Mouse (Mus musculus): ENCODE measurements around the gene Slc30a1. TPM values are rescaled to one million over a fixed set of nuclear protein-coding genes. Genes with fewer than 3 reads are reported as not detected.

The Slc30a1 gene
- total RNA-seq, 4 experiments from 2014 or later: 24.2 to 37.1 (median 30.2) TPM

DNA sequence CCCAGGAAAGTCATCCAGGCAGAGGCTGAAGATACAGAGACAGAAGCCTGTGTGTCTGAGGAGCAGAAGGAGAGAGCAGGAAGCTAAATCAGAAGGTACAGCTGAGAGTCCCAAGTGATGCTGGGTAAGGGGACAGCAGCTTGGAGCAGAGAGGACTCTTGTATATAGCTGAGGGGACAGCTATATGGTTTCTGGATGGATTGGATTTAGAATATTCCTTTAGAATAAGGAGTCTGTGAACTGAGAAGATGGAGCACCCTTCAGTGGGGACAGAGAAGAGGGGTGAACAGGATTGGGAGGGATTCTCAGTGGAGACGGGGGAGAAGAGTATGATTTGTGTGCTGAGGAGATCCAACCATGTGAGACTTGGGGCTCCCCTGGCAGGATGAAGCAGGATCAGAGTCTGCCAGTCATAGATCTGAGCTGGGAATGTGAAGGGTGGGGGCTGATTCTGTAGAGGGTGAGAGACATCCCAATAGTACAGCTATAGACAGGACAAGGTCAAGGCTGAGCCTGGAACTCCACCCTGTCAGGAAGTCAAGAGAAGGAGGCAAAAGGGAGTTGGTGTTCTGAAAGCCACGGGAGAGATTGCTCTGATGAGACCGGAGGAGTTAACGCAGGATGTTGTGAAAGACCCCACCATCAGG, 26.5 kb downstream of the Slc30a1 start:
- no peak for DNase-seq (ENCODE audit: low spot score in 2 of 2)

DNA sequence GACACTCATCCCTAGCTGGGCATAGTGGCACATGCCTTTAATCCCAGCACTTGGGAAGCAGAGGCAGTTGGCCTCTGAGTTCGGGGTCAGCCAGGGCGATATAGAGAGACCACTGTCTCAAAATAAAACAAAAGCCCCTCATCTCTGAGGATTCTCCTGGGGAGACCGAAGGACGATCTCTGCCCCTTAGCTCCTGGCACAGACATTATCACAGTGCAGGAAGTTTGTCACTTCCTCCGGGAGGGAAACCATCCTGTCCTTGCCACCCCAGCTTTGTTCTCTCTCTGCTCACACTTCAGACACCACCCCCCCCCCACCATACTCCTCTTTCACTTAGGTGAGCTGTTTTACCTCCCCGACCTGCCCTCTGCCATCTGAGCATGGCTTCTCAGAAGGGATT, 37.1 kb downstream of the Slc30a1 start:
- DNase-seq (ENCODE audit: low spot score in 2 of 2): no peak

DNA sequence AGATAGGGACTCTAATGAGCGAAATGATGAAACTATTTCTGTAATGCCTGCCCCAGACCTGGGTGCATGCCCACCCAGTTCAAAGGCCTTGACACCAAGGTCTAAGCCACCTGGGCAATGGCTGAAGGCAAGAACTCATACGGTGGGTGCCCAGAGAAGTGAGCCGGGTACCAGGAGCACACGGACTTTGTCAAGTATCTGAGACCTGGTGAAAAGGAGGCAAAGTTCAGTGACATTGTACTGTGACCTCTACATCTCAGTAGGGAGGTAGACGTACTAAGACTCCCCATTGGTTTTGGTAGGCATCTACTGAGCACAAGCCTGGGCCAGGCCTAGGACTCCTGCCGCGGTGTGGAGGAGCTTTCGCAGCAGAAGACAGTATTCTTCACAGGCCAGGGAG, 38.8 kb downstream of the Slc30a1 start:
- no peak for DNase-seq (ENCODE audit: low spot score in 2 of 2)

DNA sequence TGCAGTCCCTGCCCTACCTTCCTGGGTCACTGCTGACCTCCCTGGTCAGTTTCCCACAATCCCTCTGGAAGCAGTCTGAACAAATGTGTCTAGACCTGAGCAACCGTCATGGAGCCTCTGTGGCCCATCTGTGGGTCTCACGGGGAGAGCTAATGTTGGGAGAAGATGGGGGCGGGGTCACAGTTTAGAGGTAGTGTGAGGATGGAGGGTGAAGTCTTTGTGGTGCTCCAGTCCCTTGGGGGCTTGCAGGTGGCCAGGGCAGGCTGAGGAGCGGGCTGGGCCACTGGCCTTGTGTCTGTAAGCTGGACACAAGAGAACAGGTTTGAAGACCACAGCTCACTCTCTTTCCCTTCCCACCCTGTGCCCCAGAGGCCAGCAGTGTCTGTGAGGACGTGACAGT, 39.2 kb downstream of the Slc30a1 start:
- no peak for DNase-seq (ENCODE audit: low spot score in 2 of 2)

DNA sequence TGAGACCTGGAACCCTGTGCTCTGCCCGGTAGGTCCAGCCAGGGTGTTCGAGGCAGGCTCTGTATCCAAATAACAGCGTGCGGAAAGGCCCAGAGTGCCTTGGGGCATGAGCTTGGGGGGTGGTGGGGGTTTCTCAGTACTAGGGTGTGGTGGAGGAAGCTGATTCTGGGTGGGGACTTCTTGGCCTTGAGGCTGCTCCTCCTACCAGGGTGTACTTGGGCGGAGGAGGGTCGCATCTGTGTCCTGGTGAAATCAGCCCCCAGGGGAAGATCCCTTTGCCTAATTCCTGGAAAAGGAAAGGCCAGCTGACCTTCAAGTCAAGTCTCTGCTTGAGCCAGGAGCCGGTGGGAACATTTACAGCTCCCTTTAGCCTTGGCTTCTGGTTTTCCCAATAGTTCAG, 39.7 kb downstream of the Slc30a1 start:
- no peak for DNase-seq (ENCODE audit: low spot score in 2 of 2)

DNA sequence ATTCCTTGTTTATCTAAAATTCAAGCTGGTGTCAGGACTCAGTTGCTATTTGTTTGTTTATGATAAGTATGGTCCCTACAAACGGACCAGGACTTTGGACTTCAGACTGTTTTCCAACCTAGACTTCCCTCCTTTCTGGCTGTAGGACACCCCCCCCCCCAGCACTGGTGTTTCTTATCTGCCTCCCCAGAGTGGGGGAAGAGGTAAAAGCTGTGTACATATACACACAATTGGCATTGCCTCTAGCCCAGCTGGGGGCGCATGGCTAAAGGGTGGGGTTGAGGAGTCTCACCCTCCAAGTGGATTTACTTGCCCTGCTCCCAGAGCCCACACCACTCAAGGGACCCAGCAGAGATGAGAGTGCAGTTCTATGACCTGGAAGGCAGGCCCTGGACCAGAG, 40.3 kb downstream of the Slc30a1 start:
- DNase-seq (ENCODE audit: low spot score in 2 of 2): no peak

DNA sequence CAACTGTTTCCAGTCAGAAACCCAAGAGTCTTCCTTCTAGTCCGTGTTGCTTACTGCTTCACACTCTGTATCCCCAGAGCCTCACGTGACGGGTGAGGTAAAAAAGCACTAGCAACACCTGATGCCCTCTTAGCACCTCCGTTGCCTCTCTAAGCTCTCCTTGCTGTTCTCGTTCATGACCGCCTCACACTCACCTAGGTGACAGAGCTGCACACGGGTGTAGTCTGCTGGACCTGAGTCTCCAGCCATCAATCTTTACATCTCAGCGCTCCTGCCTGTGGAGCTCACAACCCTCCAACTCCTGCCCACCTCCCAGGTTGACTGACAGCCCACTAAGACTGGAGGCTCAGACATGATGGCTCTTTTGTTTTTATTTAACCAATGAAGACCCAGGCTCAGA, 41.2 kb downstream of the Slc30a1 start:
- no peak for DNase-seq (ENCODE audit: low spot score in 2 of 2)

DNA sequence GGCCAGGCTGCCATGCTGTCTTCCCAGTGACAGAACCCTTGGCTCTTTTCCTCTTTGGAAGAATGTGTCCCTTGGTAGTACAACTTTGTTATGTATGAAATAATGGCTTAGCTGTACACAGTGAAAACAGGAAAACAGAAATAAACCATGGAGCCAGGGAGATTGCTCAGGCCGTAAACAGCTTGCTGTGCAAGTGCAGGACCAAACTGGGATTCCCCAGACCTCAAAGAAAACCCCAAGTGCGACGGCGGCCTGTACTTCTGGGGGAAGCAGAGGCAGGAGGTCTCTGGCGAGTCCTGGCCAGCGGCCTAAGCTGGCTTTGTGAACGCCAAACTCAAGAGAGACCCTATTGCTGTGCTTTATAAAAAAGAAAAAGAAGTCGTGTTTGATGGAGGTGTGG, 42.0 kb downstream of the Slc30a1 start:
- DNase-seq (ENCODE audit: low spot score in 2 of 2): no peak

DNA sequence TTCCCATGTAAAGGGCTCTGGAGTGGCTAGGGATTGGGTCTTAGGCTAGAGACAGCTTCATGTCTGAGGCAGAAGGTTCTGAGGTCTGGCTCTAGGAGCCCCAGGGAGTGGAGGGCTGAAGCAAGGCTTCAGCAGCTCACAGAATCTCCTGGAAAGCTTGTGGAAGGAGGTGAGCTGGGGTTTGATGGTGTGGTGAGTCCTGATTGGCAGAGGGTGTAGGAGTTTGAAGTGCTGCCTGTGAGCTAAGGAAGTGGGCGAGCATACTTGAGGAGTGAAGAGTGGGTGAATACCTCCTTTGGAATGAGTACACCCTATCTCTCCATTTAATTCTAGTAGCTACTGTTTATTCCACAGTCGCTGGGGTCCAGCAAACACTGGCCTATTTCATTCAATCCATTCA, 44.0 kb downstream of the Slc30a1 start:
- DNase-seq (ENCODE audit: low spot score in 2 of 2): no peak

DNA sequence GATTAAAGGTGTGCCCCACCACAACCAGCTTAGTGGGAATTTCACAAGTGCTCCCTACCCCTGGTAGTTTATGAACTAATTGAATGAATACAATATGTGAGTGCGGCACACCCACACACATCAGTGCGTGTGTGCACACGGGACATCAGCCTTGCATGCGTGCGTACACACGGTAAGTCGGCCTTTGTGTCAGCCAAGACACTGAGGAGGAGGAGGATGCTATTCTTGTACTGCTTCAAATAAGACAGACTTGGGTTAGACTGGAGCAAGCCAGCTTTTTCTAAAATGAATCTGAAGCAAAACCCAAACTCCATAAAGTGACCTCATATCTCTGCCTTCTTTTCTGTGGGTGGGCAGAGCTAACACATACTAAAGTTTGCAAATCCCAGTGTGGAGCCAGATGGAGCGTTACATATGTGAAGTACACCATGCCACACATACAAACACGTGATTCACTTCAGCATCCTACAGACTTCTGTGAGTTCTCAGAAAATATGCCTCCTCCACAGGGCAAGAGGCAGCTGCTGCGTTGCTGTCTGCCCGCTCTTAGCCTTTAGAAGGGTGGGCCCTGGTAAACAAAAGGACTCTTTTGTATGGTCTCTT, 46.3 kb downstream of the Slc30a1 start:
- DNase-seq (ENCODE audit: low spot score in 2 of 2): peak; percentile 61 to 77

DNA sequence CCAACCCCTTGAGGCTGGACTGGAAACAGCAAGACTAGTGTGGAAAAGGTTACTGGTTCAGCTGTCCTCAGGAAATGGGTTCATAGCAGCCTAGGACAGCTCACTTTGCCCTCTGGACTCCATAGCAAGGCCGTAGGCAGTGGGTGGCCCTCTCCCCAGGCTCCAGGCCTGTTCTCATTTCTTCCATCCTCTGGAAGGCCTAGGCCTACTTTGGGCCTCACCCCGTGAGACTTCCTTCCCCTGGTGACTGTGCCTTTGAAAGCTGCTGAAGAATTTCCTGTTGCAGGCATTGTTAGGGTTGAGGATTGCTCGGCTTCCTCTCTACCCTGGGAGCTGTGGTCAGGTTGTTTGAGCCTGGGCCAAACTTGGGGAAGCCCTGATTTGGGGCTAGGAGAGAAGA, 48.5 kb downstream of the Slc30a1 start:
- DNase-seq (ENCODE audit: low spot score in 2 of 2): no peak

DNA sequence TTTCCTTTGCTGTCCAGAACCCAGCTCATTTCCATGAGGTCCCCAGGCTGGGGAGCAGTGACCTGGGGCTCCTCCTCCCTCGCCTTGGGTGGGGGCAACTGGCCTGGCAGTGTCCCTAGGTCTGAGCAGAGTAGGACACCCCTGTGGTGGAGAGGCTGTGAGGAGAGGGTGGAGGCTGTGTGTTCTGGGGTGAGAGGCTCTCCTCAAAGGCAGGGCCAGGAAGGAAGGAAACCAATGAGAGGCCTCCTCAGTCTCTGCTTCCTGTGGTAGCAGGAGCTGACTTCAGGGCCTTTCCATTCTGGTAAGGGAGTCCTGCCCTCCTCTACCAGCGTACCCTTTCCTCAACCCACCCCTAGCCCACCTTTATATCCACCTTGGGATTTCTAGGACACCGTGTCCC, 49.7 kb downstream of the Slc30a1 start:
- DNase-seq (ENCODE audit: low spot score in 2 of 2): no peak

DNA sequence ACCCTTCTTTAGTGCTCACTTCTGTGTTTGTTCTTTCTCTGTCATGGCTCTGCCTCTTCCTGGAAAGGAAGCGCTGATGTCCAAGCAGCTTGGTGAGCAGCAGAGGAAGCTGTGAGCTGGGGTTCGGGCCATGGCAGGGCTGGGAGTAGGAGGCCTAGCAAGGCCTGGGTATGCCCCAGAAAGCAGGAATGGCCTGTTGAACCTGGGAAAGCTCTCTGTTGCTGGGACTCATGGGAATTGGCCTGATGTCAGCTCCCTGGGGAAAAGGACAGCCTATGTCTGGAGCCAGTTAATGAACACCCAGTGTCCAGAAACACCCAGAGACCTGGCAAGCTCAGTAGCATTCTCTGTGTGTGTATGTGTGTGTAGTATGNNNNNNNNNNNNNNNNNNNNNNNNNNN, 50.3 kb downstream of the Slc30a1 start:
- DNase-seq (ENCODE audit: low spot score in 2 of 2): no peak

DNA sequence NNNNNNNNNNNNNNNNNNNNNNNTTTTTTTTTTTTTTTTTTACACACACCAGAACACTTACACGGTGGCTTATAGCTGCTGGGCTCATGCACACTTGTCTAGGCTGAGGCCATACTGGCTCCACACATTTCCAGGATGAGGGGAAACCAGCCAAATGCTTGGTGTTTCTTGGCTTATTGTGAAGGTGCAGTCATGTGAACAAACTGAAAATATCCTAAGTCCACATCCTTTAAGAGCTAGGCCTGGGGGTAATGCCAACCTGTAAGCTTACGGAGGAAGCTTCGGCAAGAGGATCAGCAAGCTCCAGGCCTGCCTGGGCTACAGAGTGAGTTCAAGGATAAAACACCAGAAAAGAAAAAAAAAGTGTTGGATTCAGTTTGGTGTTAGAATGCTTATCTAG, 50.8 kb downstream of the Slc30a1 start:
- DNase-seq (ENCODE audit: low spot score in 2 of 2): no peak

DNA sequence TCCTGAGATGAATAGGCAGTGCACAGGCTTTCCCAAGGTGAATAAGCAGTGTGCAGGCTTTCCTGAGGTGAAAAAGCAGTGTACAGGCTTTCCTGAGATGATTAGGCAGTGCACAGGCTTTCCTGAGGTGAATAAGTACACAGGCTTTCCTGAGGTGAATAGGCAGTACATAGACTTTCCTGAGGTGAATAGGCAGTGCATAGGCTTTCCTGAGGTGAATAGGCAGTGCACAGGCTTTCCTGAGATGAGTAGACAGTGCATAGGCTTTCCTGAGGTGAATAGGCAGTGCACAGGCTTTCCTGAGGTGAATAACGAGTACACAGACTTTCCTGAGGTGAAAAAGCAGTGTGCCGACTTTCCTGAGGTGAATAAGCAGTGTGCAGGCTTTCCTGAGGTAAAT, 54.4 kb downstream of the Slc30a1 start:
- DNase-seq (ENCODE audit: low spot score in 2 of 2): no peak

Other genes starting within 250 kb of the Slc30a1 start
- gene Lpgat1, start 188.9 kb upstream of the Slc30a1 start, total RNA-seq (2022): 100 to 1,000 TPM; 123 to 147 (median 134) TPM
- gene Nek2, start 85.3 kb upstream of the Slc30a1 start, total RNA-seq (2022): 1 to 10 TPM; 1.2 to 2.2 (median 1.7) TPM
- gene Rd3, start 70.6 kb downstream of the Slc30a1 start, total RNA-seq (2022): under 1 TPM in 3 of 4 experiments, not detected in 1; 0.11 to 0.45 (median 0.19) TPM
- gene Traf5, start 185.8 kb downstream of the Slc30a1 start, total RNA-seq (2022): 1 to 10 TPM; 1.8 to 6.8 (median 5.4) TPM
- 10 to 100 TPM; 47.3 to 58.1 (median 49.5) TPM for gene Rcor3, start 231.3 kb downstream of the Slc30a1 start, total RNA-seq (2022)